Mouse (Mus musculus) small intestine, adult 2 months (tissue): Measurements from ENCODE around the gene Mdm4. TPM values are rescaled to one million over a fixed set of nuclear protein-coding genes. Genes with fewer than 3 reads are reported as not detected.

ENCODE experiments used
- H3K27ac ChIP-seq: fragments of 200-500 bp; 2 replicates; pipeline ENCODE4 v1.5.1; 2012; ENCODE audit warnings: low read depth, low read length, control low read depth, inconsistent platforms; ENCODE audit not compliant: insufficient read depth
- H3K27me3 ChIP-seq: fragments of 200-500 bp; 2 replicates; pipeline ENCODE4 v1.6.1; 2012; ENCODE audit warnings: mild to moderate bottlenecking, moderate library complexity, low read length, inconsistent platforms; ENCODE audit not compliant: control insufficient read depth, insufficient read depth
- H3K36me3 ChIP-seq: fragments of 200-500 bp; 2 replicates; pipeline ENCODE4 v1.6.1; 2012; ENCODE audit warnings: mild to moderate bottlenecking, low read length, control low read depth, inconsistent platforms; ENCODE audit not compliant: control insufficient read depth, insufficient read depth
- H3K4me1 ChIP-seq: fragments of 200-500 bp; 2 replicates; pipeline ENCODE4 v1.6.1; 2012; ENCODE audit warnings: low read length, inconsistent platforms, mixed read lengths; ENCODE audit not compliant: control insufficient read depth, insufficient read depth, insufficient read length
- H3K4me3 ChIP-seq: fragments of 200-500 bp; 2 replicates; pipeline ENCODE4 v1.5.1; 2012; ENCODE audit warnings: low read depth, mild to moderate bottlenecking, control low read depth, inconsistent platforms, low read length, moderate library complexity
- CTCF ChIP-seq: fragments of 200-500 bp; IDR thresholded peaks from 2 replicates; pipeline ENCODE4 v1.5.1; 2012; ENCODE audit warnings: low read depth, mild to moderate bottlenecking, control low read depth, inconsistent platforms, low read length, moderate library complexity, mixed read lengths; ENCODE audit not compliant: insufficient replicate concordance, insufficient read length; ENCODE audit errors: extremely low read depth
- POLR2A ChIP-seq: fragments of 200-500 bp; IDR thresholded peaks from 2 replicates; pipeline ENCODE4 v1.6.1; 2012; ENCODE audit warnings: low read depth, mild to moderate bottlenecking, control low read depth, inconsistent platforms, low read length, moderate library complexity
- WGBS: fragments of 180-500 bp; shearing (Covaris S2); methylation state at CpG from one replicate; pipeline ENCODE4 v1.1.7; 2018; 5-methylcytosine and 5-hydroxymethylcytosine counted together
- polyA plus RNA-seq: library from polyadenylated mRNA; depleted of rRNA; stranded (reverse); fragments of >200 nt; gene quantifications from 2 replicates; pipeline ENCODE4 v1.2.3, GENCODE M21; 2012

The Mdm4 gene
- polyA plus RNA-seq, 1 experiment, result 11.2 TPM

- Histone ChIP-seq H3K36me3 (peaks cover 66% of the 10 kb centered on the region), H3K27me3 (no peaks in the 10 kb centered on the region), H3K4me1 (no peaks in the 10 kb centered on the region; the same call in 1 of the 2 replicates), H3K4me3 (no peak overlapping the region), H3K27ac (no peak overlapping the region)
- 83% methylated on average over 6 of the region's 6 CpGs for WGBS
- TF ChIP-seq CTCF, result no peak
- TF ChIP-seq POLR2A, result no peak
Observed at GRCm38 (mm10) chr1:133075651-133076400, 45.5 kb upstream of the Mdm4 start.

GRCm38 (mm10) chr1:133074541-133074940 lies 44.2 kb upstream of the Mdm4 start:
- Histone ChIP-seq H3K36me3 (peaks cover 58% of the 10 kb centered on the region), H3K27ac (no peak overlapping the region), H3K4me1 (peaks cover 2% of the 10 kb centered on the region), H3K4me3 (no peak overlapping the region), H3K27me3 (no peaks in the 10 kb centered on the region)
- WGBS, result 96% methylated on average over 13 of the region's 13 CpGs
- no peak for TF ChIP-seq CTCF
- TF ChIP-seq POLR2A, result no peak

DNA sequence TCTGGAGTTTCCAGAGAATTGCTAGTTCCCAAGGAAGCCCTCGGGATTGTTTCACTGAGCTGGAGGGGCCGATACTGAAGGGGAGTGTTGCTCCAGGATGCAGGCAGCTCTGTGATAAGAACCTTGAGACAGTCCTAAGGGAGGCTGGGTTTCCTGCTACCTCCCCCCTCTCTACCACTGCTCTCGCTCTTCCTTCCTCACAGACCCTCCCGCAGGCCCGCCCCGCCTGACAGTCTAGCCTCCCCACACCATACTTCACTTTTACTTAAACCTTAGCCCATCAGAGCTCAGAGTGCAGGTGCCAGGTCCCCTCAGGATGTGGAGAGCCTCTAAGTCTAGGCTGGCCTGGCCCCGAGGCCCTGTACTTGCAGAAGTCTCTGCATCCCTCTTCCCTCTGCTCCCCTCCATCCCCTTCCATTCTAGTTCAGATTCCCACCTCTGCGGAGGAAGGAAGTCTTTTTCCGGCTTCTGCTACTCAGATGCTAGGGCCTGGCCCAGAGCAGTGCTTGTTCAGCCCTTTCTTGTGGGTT lies 43.0 kb upstream of the Mdm4 start:
- Histone ChIP-seq H3K4me3 (no peak overlapping the region), H3K36me3 (peaks cover 53% of the 10 kb centered on the region), H3K27ac (0 out of 2 replicates have a peak overlapping the region, but pooled peaks have one; percentile 29), H3K4me1 (peaks cover 2% of the 10 kb centered on the region), H3K27me3 (no peaks in the 10 kb centered on the region)
- TF ChIP-seq CTCF (no peak), POLR2A (no peak)
- 76% methylated on average over 9 of the region's 9 CpGs for WGBS

DNA sequence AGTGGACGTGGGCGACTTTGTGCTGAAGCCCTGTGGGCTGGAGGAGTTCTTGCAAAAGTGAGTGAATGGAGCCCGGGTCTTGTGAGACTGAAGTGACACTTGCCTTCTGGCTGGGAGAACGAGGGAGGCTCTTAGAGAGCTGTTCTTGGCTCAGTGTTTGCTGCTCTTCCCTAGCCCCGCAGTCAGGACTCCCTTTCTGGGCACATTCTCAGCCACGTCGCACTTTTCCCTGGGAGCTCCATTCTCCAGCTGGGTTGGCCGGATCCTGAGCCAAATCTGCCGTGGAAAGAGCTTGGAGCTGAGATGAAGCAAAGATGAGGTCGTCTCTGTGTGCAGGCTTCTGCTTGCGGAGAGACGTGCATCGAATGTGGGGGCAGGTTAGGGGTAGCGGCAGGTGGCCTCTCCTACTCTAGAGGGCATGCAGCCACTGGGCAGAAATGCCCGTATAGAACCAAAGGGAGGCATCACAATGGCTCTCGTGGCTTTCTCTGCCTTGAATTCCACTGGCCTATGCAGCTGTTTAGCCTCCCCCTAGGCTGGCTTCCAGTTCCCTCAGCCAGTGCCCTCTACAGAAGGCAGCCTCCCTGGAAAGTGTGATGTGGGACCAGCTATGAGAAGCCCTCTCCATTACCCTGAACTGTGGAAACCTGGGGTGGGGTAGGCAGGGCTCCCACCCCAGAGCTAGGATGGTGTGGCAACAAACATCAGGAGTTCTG lies 41.5 kb upstream of the Mdm4 start:
- peak overlapping the region; percentile 21 for H3K27ac ChIP-seq
- no peak for TF ChIP-seq CTCF
- no peak for TF ChIP-seq POLR2A
- H3K4me1 ChIP-seq, result peaks cover 2% of the 10 kb centered on the region
- WGBS, result 80% methylated on average over 16 of the region's 16 CpGs
- H3K36me3 ChIP-seq, result peaks cover 48% of the 10 kb centered on the region
- H3K4me3 ChIP-seq, result no peak overlapping the region
- H3K27me3 ChIP-seq, result no peaks in the 10 kb centered on the region

DNA sequence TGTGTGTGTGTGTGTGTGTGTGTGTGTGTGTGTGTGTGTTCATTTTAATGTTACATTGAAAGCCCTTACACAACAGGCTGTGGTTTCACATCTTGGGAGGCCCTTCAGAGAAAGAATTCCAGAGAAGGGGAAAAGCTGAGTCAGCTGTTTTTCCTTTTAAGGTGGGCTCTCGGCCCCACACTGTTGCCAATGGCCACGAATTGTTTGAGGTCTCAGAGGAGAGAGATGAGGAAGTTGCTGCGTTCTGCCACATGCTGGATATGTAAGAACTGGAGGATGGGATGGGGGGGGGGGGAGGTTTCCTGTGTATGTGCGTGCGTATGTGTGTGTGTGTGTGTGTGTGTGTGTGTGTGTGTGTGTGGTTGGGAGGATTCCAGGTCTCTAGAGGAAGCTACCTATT lies 39.8 kb upstream of the Mdm4 start:
- TF ChIP-seq CTCF, result no peak
- no peak for TF ChIP-seq POLR2A
- H3K4me3 ChIP-seq, result no peak overlapping the region
- peaks cover 48% of the 10 kb centered on the region for H3K36me3 ChIP-seq
- WGBS, result 68% methylated on average over 3 of the region's 5 CpGs
- H3K4me1 ChIP-seq, result peaks cover 2% of the 10 kb centered on the region
- 0 out of 2 replicates have a peak overlapping the region, but pooled peaks have one; percentile 3 for H3K27ac ChIP-seq
- no peaks in the 10 kb centered on the region for H3K27me3 ChIP-seq

DNA sequence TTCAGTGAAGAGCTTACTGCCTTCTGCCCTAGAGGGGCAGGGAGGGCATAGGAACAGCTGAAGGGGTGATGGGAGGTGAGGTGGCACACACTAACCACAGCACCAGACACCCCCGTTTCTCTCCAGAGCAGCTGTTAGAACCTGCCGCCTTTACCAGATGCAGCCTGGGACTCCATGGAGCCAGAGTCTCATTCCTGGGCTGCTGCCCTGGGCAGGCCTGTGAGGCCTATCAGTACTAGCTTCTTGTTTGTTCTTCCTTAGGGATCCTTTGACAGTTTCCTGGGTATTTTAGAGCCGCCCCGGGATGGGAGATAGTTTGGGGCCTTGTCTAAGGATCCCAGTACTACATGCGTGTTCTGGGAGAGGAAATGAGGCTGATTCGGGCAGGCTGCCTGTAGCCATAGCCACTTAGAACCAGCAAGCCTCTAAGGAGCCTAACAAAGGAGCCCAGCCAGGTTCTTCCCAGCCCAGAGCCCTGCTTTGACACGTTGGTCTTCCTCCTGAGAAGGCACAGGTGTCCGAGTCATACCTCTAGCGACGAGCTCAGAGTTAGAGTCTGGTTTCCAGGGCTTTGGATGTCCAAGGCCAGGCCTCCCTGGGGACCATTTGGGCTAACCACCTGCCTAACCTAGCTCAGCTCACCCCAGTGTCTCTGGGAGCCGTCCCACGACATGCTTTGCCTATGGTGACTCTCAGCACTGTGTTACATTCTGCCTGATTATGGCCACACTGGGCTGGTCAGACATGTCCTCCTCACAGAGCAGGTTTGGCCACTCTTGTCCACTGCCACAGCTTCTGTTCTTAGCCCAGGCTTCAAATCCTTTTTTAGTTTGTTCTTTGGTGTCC lies 39.1 kb upstream of the Mdm4 start:
- peak overlapping the region; percentile 3 for H3K27ac ChIP-seq
- WGBS, result 76% methylated on average over 12 of the region's 12 CpGs
- no peak overlapping the region for H3K4me3 ChIP-seq
- H3K36me3 ChIP-seq, result peaks cover 44% of the 10 kb centered on the region
- no peak for TF ChIP-seq CTCF
- TF ChIP-seq POLR2A, result no peak
- no peaks in the 10 kb centered on the region for H3K27me3 ChIP-seq
- peaks cover 2% of the 10 kb centered on the region for H3K4me1 ChIP-seq

GRCm38 (mm10) chr1:133068669-133069274 lies 38.4 kb upstream of the Mdm4 start:
- H3K27me3 ChIP-seq, result no peaks in the 10 kb centered on the region
- 95% methylated on average over 15 of the region's 15 CpGs for WGBS
- no peak overlapping the region for H3K4me3 ChIP-seq
- peaks cover 2% of the 10 kb centered on the region for H3K4me1 ChIP-seq
- H3K27ac ChIP-seq, result no peak overlapping the region
- TF ChIP-seq POLR2A (no peak), CTCF (no peak)
- H3K36me3 ChIP-seq, result peaks cover 43% of the 10 kb centered on the region
